Mouse (Mus musculus): Measurements from ENCODE around the gene Atp5j. TPM values are rescaled to one million over a fixed set of nuclear protein-coding genes. Genes with fewer than 3 reads are reported as not detected.

The Atp5j gene
- total RNA-seq, 2 experiments from 2014 or later: 264 to 276 TPM

DNA sequence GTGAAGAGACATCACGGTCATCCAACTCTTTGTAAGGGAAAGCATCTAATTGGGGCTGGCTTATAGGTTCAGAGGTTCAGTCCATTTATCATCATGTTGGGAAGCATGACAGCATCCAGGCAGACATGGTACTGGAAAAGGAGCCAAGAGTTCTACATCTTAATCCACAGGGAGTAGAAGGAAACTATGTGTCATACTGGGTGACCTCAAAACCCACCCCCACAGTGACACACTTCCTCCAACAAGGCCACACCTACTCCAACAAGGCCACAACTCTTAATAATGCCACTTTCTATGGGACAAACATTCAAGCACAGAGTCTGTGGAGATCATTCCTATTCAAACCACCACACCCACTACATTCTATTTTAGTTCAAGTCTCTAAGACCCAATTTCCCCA, 25.2 kb downstream of the Atp5j start:
- intact Hi-C loops (cut with DNase I): no loop called here
- no peak for DNase-seq

DNA sequence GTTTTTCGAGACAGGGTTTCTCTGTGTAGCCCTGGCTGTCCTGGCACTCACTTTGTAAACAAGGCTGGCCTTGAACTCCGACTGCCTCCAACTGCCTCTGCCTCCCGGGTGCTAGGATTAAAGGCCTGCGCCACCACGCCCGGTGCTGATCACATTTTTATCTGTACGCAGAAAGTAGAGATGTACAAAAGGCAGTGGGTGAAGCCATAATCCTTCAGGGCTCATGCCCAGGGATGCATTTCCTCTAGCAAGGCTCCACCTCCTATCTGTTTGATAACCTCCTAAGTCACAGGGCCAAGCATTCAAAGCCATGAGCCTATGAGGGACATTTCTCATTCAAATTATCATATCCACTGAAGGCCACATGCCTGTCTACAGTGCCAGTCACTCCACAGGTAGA, 27.6 kb downstream of the Atp5j start:
- intact Hi-C loops (cut with DNase I): no loop called here
- no peak for DNase-seq

DNA sequence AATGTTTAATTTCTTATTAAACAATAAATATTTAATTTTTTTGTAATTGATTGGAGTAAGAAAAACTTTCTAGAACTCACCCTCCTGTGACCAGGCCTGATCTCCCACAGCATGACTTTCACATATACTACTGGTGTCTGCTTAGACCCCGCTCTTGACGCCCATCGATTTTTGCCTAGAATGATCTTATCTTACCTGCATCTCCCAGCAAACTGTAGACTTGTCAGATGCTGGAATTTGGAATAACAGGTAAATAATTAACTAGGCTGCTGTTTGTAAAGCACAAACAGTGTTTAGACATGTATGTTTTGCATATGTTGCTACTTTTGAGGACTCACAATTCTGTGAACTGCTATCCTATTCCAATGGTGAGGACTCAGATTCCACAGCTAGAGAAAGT, 29.2 kb downstream of the Atp5j start:
- no peak for DNase-seq
- intact Hi-C loops (cut with DNase I): no loop called here

DNA sequence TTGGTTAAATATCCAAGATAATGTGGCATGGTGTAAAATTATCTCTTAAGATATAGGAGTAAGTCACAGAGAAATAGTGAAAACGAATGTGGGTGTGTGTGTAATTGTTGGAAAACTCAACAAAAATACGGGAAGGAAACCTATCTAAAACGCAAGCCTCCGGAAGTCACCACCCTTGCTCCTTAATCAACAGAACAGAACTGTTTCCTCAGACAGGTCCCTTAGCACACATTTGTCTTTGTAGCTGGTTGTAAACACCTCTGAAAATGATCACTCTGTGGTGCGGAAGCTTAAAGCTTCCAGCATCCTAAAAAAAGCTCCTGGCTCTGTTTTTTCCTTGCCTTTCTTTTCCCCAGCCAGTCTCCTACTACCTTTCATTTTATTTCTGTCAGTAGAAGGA, 30.6 kb downstream of the Atp5j start:
- no peak for DNase-seq
- intact Hi-C loops (cut with DNase I): no loop called here

DNA sequence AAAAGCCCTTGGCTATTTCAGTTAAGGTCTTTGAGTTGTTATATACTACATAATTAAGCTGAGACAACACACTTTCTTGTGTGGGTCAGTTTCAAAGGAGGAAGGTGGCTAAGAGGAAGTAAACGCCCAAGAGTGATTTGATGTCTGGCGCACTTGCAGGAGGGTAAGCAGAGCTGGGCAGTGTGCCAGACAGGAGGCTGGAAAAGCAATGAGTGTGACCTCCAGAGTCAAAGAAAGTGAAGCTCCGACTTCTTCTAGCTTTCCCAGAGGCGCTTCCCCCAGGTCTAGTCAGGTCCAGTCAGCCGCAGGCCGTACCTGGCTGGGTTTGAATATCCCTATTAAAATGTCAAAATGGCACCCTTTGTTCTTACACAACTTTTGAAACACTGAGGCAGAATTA, 33.2 kb downstream of the Atp5j start:
- intact Hi-C loops (cut with DNase I): no loop called here
- peak; percentile 19 for DNase-seq

DNA sequence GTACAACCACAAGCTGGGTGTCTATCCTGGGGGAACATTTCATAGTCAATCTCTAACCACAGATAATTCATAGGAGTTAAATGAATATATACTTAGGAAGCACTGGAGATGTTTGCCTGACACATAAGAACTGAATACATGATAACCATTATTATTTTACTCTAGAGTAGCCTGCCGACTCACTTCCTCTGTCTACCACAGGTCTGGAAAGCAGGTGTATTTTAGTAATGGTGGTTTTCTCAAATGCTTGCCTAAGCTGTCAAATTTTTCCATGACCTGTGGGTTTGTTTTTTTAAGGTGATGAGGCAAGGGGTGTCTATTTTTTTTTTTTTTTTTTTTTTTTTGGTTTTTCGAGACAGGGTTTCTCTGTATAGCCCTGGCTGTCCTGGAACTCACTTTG, 35.4 kb downstream of the Atp5j start:
- intact Hi-C loops (cut with DNase I): no loop called here
- no peak for DNase-seq

DNA sequence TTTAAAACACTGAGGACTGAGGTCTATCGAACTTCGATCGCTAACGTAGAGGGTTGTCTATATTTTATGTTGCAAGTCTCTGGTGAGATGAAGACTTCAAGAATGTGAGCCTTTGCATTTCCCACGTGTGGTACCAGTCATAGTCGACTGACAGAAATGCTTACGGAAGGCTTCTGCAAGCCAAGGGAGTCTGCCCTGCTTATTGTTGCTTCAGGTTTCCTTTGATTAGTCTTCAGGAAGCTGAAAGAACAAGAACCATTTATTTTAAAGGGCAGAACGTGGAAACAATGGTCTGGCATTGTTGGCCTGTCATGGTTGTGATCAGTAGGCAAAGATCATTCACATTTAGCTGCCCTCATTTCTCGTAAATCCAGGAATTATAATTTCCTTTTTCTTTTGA, 38.7 kb downstream of the Atp5j start:
- intact Hi-C loops (cut with DNase I): no loop called here
- DNase-seq: no peak

DNA sequence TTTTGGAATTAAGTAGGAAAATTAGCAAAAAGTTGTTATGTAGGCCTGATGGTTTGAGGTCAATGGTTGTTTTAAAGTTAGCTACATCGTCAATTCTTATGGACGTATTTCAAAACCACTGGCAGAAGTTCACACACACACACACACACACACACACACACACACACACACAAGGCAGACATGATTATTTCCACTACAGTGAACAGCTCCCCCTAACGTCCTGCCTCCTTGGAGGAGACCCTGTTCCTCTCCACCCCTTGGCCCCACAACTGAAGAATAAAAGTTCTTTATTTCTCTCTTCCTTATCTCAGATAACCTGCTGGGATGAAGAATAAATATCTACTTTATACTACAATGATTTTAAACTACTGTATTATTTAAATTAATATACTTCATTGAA, 40.1 kb downstream of the Atp5j start:
- no peak for DNase-seq
- intact Hi-C loops (cut with DNase I): no loop called here

DNA sequence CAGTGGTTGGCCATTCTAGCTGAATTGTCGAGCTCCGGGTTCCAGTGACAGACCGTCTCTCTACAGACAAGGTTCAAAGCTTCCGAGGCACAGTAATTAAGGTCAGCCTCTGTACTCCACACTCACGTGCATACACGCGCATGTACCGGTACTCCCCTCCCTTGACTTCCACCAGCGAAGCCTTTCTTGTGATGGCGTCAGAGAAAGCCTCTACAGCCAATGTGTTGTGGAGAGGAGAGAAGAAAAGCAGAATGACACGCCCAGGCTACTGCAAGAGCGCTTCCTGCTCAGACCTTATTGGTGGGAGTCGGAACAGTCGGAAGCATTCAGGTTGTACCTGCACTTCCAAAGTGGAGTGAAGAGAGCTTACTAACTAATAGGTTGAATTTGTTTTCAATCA, 42.0 kb downstream of the Atp5j start:
- intact Hi-C loops (cut with DNase I): no loop called here
- no peak for DNase-seq

DNA sequence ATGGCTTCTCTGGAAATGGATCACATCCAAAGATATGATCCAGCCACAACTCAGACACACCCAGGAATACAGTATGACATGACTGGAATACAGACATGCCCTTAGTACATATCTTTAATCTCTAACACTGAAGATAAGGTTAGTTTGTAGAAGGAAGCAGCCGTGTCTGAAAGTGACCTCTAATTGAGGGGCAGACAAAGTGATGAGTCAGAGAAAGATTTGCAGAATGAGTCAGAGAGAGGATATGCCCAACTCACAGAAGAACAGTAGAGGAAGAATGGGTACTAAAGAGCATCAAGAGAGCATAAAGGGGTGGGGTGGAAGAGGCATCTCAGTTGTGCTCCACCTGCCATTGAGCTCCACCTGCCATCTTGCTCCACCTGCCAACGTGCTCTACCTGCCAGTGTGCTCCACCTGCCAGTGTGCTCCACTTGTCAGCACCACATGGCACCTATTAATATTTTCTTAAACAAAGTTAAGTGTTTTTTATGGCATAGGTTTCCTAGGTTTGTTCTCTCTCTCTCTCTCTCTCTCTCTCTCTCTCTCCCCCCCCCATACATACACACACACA, 44.7 kb downstream of the Atp5j start:
- intact Hi-C loops (cut with DNase I): no loop called here
- DNase-seq: no peak

DNA sequence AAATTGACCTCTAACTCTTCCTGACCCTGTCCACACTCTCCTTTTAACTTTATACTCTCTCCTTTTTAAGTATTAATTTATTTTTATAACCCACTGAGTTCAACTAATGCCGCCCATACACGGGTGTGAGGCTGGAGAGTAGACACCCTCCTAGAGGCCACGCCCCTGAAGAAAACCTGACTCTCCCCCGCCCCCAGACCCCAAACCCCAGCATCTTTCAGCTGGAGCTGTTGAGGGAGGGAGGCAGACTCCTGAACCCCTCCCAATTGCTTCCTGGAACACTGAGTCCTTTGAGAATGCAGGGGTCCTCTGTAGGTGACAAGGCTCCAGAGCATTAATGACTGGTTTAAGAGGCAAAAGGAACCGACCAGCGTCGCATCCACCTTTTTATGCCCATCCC, 50.5 kb downstream of the Atp5j start:
- intact Hi-C loops (cut with DNase I): no loop called here
- DNase-seq: no peak

DNA sequence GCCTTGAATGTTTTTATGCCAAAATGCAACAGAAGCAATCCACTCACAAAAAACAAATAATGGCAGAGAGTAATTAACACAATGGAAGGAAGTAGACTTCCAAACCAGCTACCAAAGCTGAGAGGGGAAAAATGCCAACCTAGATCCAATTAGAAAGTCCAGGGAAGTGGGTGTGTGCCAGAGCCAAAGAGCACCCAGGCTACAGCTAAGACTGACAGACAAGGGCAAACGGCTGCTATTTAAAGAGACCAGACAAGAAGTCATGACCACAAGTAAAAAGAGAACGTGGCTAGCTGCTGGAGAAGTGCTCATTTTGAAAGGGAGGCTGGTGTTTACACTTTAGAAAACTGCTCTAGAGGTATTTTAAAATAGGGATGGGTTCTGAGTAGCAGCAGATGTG, 52.1 kb downstream of the Atp5j start:
- DNase-seq: no peak
- intact Hi-C loops (cut with DNase I): no loop called here

DNA sequence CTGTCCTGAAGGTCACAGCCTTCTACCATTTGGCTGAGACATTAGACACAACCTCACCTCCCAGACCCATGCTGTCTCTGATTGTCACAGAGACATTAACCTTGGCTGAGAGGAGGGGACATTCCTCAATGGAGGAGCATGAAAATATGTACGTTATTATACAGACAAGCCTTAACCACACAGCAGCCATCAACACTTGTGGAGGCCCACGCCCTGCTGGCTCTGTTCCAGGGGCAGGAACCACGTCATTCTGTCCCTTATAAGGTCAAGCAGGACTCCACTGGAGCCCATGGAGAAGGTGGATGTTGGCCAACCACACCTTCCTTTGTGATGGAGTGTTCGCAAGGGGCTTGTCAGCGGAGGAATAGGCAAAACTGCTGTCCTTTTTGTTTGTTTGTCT, 55.7 kb downstream of the Atp5j start:
- intact Hi-C loops (cut with DNase I): no loop called here

DNA sequence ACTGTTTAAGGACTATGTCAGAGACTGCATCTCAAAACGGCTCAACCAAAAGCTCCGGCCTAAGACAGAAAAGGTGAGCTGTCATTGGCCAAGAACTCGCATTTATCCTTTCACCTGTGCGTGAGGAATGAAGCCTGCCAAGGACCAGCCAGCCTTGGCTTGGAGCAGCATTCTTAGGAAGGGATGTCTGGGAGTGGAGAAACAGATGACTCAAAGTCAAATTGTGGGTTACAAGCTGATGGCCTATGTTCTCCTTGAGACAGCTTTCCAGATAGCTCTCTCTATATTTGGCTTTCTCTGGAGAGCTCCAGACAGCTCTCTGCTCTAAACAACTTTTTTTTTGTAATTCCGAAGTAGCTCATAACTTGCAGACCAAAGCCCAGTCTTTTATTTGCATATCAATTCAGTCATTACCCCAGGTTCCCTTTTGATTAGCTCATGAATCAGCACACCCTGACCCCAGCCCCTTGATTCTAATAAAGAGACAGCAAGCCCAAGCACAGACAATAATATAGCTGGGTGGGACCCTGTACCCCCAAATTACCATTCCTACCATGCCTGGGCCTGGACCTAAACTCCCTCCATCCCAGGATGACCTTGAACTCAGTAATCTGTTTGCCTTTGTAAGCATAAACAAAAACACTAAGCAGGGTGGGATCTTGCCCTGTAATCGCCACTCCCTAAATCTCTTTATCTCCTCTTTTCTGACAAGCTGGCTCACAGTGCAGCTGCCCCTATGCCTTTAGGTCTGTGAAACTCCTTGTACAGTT, 56.4 kb downstream of the Atp5j start:
- intact Hi-C loops (cut with DNase I): no loop called here
- DNase-seq: no peak

More for the DNA sequence above, 55.7 kb downstream of the Atp5j start:
- DNase-seq: no peak

DNA sequence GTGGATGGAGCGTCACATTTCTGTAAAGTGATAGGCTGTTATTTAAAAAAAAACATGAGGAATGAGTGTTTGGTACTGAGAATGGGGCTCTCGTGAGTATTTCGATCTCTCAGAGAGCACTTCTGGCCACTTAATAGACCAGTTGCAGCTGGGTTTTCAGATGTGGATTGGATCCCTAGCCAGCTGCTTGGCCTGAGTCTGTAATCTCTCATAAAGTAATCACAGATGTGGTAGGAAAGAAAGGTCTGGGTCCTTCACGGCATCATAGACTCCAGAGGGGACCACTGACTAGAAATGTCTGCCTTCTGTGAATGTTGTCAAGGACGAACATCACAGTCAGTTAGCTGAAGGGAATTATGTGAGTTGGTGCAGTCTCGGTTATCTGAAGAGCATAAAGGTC, 57.0 kb downstream of the Atp5j start:
- DNase-seq: no peak
- intact Hi-C loops (cut with DNase I): no loop called here

Other genes starting within 250 kb of the Atp5j start
- gene Mrpl39, start 99.9 kb downstream of the Atp5j start, total RNA-seq (2021): 10 to 100 TPM; 18.4 to 20.1 TPM
- gene Jam2, start 61.5 kb downstream of the Atp5j start, total RNA-seq (2021): 10 to 100 TPM; 15.3 to 16.1 TPM
- 10 to 100 TPM; 26.1 to 26.7 TPM for gene Gabpa, start 700 bp downstream of the Atp5j start, total RNA-seq (2021)